Mouse (Mus musculus): ENCODE measurements around the gene Setdb2. TPM values are rescaled to one million over a fixed set of nuclear protein-coding genes. Genes with fewer than 3 reads are reported as not detected.
"Not testable (repeated sequence)": the region's sequence is repeated elsewhere in the genome, so short reads cannot be mapped to it uniquely, and the experiment has no call there.

Gene Setdb2
- total RNA-seq (2021): 1 to 10 TPM; 3.9 to 4.9 TPM
- long read RNA-seq, experiment 1, transcript Setdb2-205 (14 exons, 2,995 nt): major isoform, 8 of 11 reads
- long read RNA-seq, experiment 1, partial matches to known transcripts: 1 of 11 reads
- long read RNA-seq, experiment 1, other reads (novel, unspliced or antisense): 1 of 11 reads
- long read RNA-seq, experiment 2, partial matches to known transcripts: 0 of 3 reads
- long read RNA-seq, experiment 2, other reads (novel, unspliced or antisense): 1 of 3 reads

- intact Hi-C loops (cut with DNase I): no loop called here
- DNase-seq (ENCODE audit: low spot score in 2 of 2): peak; percentile 94 to 95
Measured at GRCm38 (mm10) chr14:59440558-59441471, at the start of gene Setdb2, which contains the start of gene Cab39l. Gene Setdb2 (minus strand): TSS chr14:59440884. Gene Cab39l (plus strand): TSS chr14:59440972.

DNA sequence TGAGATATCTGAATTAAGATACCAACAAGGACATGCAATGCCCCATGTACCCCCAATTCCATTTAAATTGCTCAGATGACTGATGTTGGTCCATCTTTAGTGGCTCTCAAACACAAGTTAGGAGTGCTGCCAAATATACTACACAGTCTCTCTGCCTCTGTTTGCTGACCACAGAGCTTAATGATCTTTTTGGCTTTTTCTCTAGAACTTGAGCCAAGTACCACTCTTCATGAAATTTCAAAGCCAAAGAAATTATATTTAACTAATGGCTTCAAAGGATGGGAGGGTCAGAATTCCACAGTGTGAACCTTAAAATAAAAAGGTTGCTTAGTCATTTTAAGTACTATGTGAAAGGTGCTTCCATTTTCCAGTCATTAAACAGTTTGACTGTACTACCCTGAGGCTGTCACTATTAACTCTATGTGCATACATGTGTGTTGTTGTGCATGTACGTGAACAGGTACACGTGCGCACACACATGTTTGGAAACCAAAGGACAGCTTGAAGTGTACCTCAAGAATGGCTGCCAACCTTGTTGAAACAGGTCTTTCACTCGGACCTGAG, 44.6 kb upstream of the Setdb2 start:
- DNase-seq (ENCODE audit: low spot score in 2 of 2): no peak
- intact Hi-C loops (cut with DNase I): no loop called here

- peak in 1 of 2 experiments; percentile 32 for DNase-seq (ENCODE audit: low spot score in 2 of 2)
- intact Hi-C loops (cut with DNase I): no loop called here
Measured at GRCm38 (mm10) chr14:59478699-59479098, 38.0 kb upstream of the Setdb2 start.

GRCm38 (mm10) chr14:59470781-59471180, 30.1 kb upstream of the Setdb2 start:
- intact Hi-C loops (cut with DNase I): no loop called here
- DNase-seq (ENCODE audit: low spot score in 2 of 2): no peak

DNA sequence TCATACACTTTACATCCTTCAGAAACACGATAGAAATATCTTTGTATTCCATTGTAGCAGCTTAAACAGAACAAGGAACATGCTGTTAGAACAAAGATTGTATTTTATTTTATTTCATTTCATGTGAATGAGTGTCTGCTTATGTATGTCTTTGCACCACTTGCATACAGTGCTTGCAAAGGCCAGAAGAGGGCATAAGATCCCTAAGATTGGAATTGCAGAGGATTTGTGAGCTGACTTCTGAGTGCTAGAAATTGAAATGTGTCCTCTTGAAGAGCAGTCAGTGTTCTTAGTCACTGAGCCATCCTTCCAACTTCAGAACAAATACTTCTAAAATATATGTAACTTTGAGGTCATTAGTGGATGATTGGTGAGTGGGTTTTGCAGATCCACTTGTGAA, 27.1 kb upstream of the Setdb2 start:
- peak in 1 of 2 experiments; percentile 41 for DNase-seq (ENCODE audit: low spot score in 2 of 2)
- intact Hi-C loops (cut with DNase I): loop anchor here (5.0 kb wide), 1 partner anchor 90 kb away; no protein-coding TSS in a partner anchor

DNA sequence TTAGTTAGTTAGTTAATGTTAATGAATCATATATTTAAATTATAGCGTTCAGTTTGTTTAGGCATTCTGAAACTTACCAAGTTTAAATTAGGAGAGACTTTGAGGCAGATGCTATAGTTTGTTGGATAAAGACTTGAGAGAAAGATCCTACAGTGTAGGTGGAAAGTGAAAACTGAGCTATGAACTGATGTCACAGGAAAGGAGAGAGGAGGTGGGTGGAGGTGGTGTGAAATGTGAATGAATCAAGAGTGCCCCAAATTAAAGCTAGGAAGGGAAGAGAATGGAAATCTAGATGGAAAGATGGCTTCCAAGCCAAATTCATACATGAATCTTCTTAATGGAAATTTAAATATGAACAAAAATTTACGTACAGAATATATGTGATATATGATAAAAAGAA, 25.8 kb upstream of the Setdb2 start:
- intact Hi-C loops (cut with DNase I): loop anchor here (5.0 kb wide), 1 partner anchor 91 kb away; no protein-coding TSS in a partner anchor
- DNase-seq (ENCODE audit: low spot score in 2 of 2): no peak

DNA sequence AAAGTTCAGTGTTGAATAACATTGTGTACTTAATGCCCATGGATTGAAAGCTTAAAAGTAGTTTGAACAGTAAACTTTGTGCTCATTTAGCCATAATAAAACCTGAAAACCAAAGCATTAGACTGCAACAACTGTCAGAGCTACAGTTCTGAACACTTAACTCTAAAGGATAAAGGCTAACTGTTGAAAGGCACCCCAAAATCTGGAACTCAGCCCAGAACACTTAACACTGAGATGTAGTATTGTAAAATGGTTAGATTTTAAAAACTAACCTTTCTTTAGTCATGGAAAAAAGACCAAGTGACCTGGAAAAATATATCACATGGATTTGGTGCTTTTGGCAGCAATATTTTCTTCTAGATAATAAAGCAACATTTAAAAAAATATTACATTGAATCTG, 7.3 kb upstream of the Setdb2 start:
- intact Hi-C loops (cut with DNase I): no loop called here
- no peak for DNase-seq (ENCODE audit: low spot score in 2 of 2)

GRCm38 (mm10) chr14:59445421-59445820, 4.7 kb upstream of the Setdb2 start:
- intact Hi-C loops (cut with DNase I): no loop called here
- DNase-seq (ENCODE audit: low spot score in 2 of 2): no peak

DNA sequence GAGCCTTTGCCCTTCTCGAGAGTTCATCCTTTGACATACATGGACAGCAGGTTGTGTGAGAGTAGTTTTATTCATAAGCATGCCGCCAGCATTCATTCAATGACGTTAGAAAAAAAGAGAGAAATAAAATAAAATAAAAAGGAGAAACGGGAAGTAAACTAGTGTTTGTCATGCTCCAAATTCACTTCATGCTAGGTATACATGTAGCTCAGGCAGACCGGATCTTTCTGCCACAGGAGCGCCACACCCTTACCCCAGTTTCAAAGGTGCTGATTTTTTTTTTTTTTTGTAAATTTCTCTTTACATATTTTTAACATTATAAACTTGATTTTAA, 755 bp upstream of the Setdb2 start:
- intact Hi-C loops (cut with DNase I): no loop called here
- no peak for DNase-seq (ENCODE audit: low spot score in 2 of 2)

DNA sequence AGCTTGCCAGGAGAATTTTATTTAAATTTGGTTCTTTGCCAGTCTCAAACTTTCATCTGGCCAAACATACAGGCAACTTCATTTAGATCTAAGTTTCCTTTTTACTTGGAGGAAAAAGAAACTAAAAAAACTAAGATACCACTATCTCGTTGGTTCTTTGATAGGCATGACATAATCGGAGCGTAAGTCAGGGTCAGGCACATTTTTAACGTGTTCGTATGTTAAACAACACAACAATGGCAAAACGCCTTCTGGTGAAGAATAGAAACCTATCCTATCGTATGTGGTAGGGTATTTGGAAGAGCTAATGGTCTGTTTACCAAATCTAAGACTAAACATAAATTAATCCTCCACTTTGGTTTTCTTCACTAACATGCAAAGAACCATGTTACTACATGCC, 645 bp downstream of the Setdb2 start:
- intact Hi-C loops (cut with DNase I): no loop called here
- no peak for DNase-seq (ENCODE audit: low spot score in 2 of 2)

- intact Hi-C loops (cut with DNase I): no loop called here
- DNase-seq (ENCODE audit: low spot score in 2 of 2): no peak
Measured at GRCm38 (mm10) chr14:59438505-59438904, 2.2 kb downstream of the Setdb2 start.

DNA sequence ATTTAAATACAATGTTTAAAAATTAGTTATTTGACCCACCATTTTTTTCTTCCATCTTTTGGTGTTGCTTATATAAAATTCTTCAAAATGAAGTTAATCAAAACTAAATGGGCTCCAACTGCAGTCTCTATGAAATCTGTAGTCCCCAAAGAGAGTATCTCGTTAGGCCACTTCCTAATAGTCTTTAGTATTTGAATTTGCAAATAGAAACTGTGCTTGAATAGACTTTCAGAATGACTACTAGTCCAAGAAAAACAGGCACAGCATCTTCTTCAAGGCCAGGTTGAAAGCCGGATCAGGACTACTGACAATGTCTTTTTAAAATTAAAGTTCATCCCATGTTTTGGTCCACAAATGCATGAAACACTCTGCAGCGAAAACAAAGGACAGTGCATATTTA, 3.3 kb downstream of the Setdb2 start:
- no peak for DNase-seq (ENCODE audit: low spot score in 2 of 2)
- intact Hi-C loops (cut with DNase I): no loop called here

GRCm38 (mm10) chr14:59435206-59435605, 5.5 kb downstream of the Setdb2 start:
- intact Hi-C loops (cut with DNase I): no loop called here
- no peak for DNase-seq (ENCODE audit: low spot score in 2 of 2)

DNA sequence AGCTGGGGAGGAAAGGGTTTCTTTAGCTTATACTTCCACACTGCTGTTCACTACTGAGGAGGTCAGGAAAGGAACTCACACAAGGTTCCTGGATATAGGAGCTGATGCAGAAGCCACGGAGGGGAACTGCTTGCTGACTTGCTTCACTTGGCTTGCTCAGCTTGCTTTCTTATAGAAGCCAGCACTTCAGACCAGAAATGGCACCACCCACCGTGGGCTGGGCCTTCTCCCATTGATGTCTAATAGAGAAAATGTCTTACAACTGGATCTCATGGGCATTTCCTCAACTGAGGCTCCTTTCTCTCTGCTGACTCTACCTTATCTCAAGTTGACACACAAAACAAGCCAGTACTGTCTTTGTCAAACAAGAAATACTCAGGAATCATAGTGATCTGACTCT, 6.8 kb downstream of the Setdb2 start:
- intact Hi-C loops (cut with DNase I): no loop called here
- DNase-seq (ENCODE audit: low spot score in 2 of 2): no peak

- no peak for DNase-seq (ENCODE audit: low spot score in 2 of 2)
- intact Hi-C loops (cut with DNase I): no loop called here
Measured at GRCm38 (mm10) chr14:59430556-59430955, 10.1 kb downstream of the Setdb2 start.

DNA sequence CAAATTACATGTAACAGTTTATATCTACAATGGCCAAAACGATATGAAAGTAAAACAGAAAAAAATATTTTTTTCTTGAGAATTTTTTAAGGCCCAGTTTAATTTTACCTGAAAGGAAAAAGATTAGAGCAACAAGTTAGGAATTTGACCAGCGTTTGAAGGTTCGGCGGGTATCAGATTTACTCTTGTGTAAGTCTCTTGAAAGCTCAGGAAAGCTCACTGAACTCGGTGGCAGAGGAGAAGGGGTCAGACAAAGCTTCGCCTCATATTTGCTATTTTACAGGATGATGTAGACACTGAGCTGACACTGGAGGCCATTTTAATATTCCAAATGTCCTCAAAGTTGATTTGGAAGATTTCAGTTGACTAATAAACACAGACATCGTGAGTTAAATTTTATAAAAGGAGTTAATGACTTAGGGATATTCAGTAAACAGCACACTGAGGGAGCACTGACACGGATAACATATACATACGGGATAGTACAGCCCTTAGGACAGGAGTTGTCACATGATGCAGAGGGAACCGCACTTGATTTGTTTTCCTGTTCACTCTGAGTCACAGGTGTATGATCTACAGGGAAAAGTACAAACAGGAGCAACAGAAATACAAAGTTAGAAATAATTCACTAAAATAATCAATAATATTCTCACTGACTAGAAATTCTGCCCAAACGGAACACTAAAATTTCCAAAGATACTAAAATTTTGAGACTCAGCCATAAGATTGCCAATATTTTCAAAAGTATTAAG, 17.6 kb downstream of the Setdb2 start:
- DNase-seq (ENCODE audit: low spot score in 2 of 2): no peak
- intact Hi-C loops (cut with DNase I): no loop called here

GRCm38 (mm10) chr14:59418171-59418570, 22.5 kb downstream of the Setdb2 start:
- intact Hi-C loops (cut with DNase I): no loop called here
- DNase-seq (ENCODE audit: low spot score in 2 of 2): no peak

GRCm38 (mm10) chr14:59414979-59415378, 25.7 kb downstream of the Setdb2 start:
- DNase-seq (ENCODE audit: low spot score in 2 of 2); intact Hi-C loops (cut with DNase I): not testable (repeated sequence)

DNA sequence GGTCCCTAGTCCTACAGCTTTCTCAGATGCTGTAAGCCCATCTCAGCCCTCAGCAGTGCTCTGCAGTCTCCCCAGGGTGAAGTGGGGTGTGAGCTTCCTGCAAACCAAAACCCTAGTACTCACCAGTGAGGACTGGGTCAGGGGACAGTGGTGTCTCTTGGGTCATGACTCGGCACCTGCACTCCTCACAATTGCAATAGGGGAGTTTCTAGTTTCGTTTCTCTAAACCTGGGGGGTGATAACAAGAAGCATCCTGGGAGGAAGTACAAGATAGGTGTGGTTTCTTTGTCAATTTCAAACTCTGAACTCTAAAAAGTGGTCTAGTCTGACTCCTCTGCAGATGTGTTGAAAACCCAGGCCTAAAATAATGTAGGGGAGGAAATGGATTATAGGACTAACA, 43.7 kb downstream of the Setdb2 start:
- no peak for DNase-seq (ENCODE audit: low spot score in 2 of 2)
- intact Hi-C loops (cut with DNase I): no loop called here

GRCm38 (mm10) chr14:59395281-59395680, 45.4 kb downstream of the Setdb2 start, which contains the start of gene Phf11c:
Gene Phf11c (minus strand): TSS chr14:59395381.
- DNase-seq (ENCODE audit: low spot score in 2 of 2): no peak
- intact Hi-C loops (cut with DNase I): no loop called here

Measured in left cerebral cortex, postnatal 14 days (tissue).